Mouse (Mus musculus): Measurements from ENCODE around the gene Fbxo5. TPM values are rescaled to one million over a fixed set of nuclear protein-coding genes. Genes with fewer than 3 reads are reported as not detected.

Gene Fbxo5
- polyA plus RNA-seq, 2 experiments: 43.5 to 52.7 TPM

DNA sequence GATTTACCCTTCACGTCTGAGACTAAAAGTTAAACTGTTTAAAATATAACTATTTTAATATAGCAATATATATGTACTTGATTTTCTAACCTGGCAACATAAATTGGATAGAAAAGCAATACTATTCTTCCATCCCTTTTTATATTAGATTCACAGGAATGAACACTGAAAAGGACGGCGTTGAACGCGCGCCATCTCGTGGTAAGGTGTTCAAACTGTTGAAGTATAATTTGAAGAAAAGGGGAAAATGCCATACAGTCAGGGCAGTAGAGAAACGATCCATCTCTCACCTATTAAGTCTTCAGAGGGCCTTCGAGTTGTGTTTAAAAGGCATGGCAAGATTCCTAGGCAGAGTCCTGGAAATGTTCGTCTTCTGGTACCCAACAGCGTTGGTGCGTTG, 14.7 kb downstream of the Fbxo5 start:
- H3K4me2 ChIP-seq (replicated peaks; ENCODE audit: low read depth, low read length, severe bottlenecking): no peak overlapping the region
- DNase-seq (ENCODE audit: low spot score) (peak; percentile 70), ATAC-seq (ENCODE audit: low FRiP score, low read depth) (no peak)
- TF ChIP-seq POLR2A (IDR thresholded peaks at IDR 0.05; ENCODE audit: borderline replicate concordance, extremely low read depth, insufficient read depth, insufficient read length): no peak
- no peaks in the 10 kb centered on the region for H3K9me3 ChIP-seq (ENCODE audit: control insufficient read depth, low read length)
- H3K27ac ChIP-seq (replicated peaks; ENCODE audit: low read depth, low read length): no peak overlapping the region
- H3K9ac ChIP-seq (ENCODE audit: low read depth, low read length, severe bottlenecking): no peak overlapping the region
- WGBS: 16% methylated on average over 12 of the region's 12 CpGs
- H3K27me3 ChIP-seq (ENCODE audit: control insufficient read depth, insufficient read depth, low read length): no peaks in the 10 kb centered on the region
- no peak overlapping the region for H3K4me3 ChIP-seq (replicated peaks; ENCODE audit: low read length)
- H3K4me1 ChIP-seq (ENCODE audit: control insufficient read depth, insufficient read depth, low read length): no peaks in the 10 kb centered on the region
- H3K36me3 ChIP-seq (ENCODE audit: control insufficient read depth, insufficient read depth, low read length): no peaks in the 10 kb centered on the region

DNA sequence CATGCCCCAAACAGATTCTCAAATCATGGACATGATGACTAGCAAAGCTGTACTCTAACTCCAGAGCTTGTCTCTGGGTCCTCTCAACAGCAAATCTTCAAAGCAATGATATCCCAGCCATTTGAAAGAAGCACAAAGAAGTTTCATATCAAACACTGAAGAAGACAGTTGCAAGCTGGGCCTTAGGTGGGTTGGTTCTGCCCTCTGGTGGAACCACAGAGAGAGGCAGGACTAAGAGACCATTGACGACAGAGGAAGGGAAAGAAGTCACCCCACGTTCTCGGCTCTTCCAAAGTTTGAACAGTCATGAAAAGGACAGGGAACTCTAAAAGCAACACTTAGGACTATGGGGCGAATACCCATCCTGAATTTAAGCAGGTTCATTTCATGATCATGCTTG, 18.5 kb downstream of the Fbxo5 start:
- Histone ChIP-seq H3K9ac (ENCODE audit: low read depth, low read length, severe bottlenecking) (no peak overlapping the region), H3K4me3 (replicated peaks; ENCODE audit: low read length) (no peak overlapping the region), H3K4me2 (replicated peaks; ENCODE audit: low read depth, low read length, severe bottlenecking) (no peak overlapping the region), H3K9me3 (ENCODE audit: control insufficient read depth, low read length) (no peaks in the 10 kb centered on the region), H3K27me3 (ENCODE audit: control insufficient read depth, insufficient read depth, low read length) (no peaks in the 10 kb centered on the region), H3K36me3 (ENCODE audit: control insufficient read depth, insufficient read depth, low read length) (no peaks in the 10 kb centered on the region), H3K4me1 (ENCODE audit: control insufficient read depth, insufficient read depth, low read length) (no peaks in the 10 kb centered on the region), H3K27ac (replicated peaks; ENCODE audit: low read depth, low read length) (no peak overlapping the region)
- no peak for TF ChIP-seq POLR2A (IDR thresholded peaks at IDR 0.05; ENCODE audit: borderline replicate concordance, extremely low read depth, insufficient read depth, insufficient read length)
- ATAC-seq (ENCODE audit: low FRiP score, low read depth): no peak
- no peak for DNase-seq (ENCODE audit: low spot score)
- WGBS: 28% methylated on average over 4 of the region's 4 CpGs

Other genes starting within 250 kb of the Fbxo5 start
- gene Myct1, start 211.8 kb downstream of the Fbxo5 start, polyA plus RNA-seq (2012; rRNA removed): 3.6 and 3.8 TPM in 2 replicates
- 3.9 and 5.1 TPM in 2 replicates for gene Myct1, start 211.8 kb downstream of the Fbxo5 start, polyA plus RNA-seq (2014; fragmentation: Nextera tagmentation; extraction: Ambion mirVana)
- 0.06 and 0.08 TPM in 2 replicates for gene Vip, start 166.4 kb downstream of the Fbxo5 start, polyA plus RNA-seq (2012; rRNA removed)
- gene Vip, start 166.4 kb downstream of the Fbxo5 start, polyA plus RNA-seq (2014; fragmentation: Nextera tagmentation; extraction: Ambion mirVana): not detected in 2 replicates
- 5.1 and 10.0 TPM in 2 replicates for gene Mtrf1l, start 18.3 kb upstream of the Fbxo5 start, polyA plus RNA-seq (2012; rRNA removed)
- 17.3 and 17.7 TPM in 2 replicates for gene Mtrf1l, start 18.3 kb upstream of the Fbxo5 start, polyA plus RNA-seq (2014; fragmentation: Nextera tagmentation; extraction: Ambion mirVana)
- gene Rgs17, start 116.8 kb upstream of the Fbxo5 start, polyA plus RNA-seq (2012; rRNA removed): 0.57 and 0.64 TPM in 2 replicates
- 1.0 and 2.3 TPM in 2 replicates for gene Rgs17, start 116.8 kb upstream of the Fbxo5 start, polyA plus RNA-seq (2014; fragmentation: Nextera tagmentation; extraction: Ambion mirVana)

All from limb, embryonic 14.5 days (tissue).